Mouse (Mus musculus): ENCODE data around the gene Fras1. TPM values are rescaled to one million over a fixed set of nuclear protein-coding genes. Genes with fewer than 3 reads are reported as not detected.

Gene Fras1
- polyA plus RNA-seq, 1 experiment = 6.9 TPM

DNA sequence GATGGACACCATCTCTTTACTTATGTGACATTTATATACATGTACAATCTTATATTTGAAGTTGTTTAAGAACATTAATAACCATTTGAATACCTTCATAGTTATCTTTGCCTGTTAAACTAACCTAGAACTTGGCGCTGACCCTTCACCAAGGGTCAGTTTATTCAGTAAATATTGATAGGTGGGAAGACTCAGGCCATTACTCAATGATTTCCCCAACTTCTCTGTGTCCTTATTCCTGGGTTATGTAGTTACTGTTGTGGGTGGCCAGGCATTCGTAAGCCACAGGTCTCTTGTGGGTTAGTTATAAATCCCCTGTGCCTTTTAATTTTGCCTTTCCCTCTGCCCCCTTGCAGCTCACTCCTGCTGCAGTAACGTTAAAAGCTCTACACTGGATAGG lies 162.8 kb downstream of the Fras1 start:
- H3K4me1 ChIP-seq (ENCODE audit: control insufficient read depth, insufficient read depth, low read length) = no peaks in the 10 kb centered on the region
- no peak overlapping the region for H3K9ac ChIP-seq (ENCODE audit: low read depth, poor library complexity, severe bottlenecking)
- no peaks in the 10 kb centered on the region for H3K36me3 ChIP-seq (ENCODE audit: control insufficient read depth, insufficient read depth, low read length, poor library complexity, severe bottlenecking)
- no peaks in the 10 kb centered on the region for H3K9me3 ChIP-seq (replicated peaks; ENCODE audit: control insufficient read depth, insufficient read depth, low read length, poor library complexity, severe bottlenecking)
- H3K27me3 ChIP-seq (ENCODE audit: control insufficient read depth, insufficient read depth, low read length, poor library complexity, severe bottlenecking) = no peaks in the 10 kb centered on the region
- TF ChIP-seq CTCF (IDR thresholded peaks at IDR 0.05; ENCODE audit: low read depth, low read length) = no peak
- no peak for TF ChIP-seq EP300 (IDR thresholded peaks at IDR 0.05; ENCODE audit: insufficient read depth, low read depth, low read length)
- no peak for TF ChIP-seq POLR2A (IDR thresholded peaks at IDR 0.05; ENCODE audit: insufficient read depth, low read length)
- H3K4me3 ChIP-seq (ENCODE audit: low read depth, low read length) = no peak overlapping the region
- no peak overlapping the region for H3K27ac ChIP-seq (ENCODE audit: insufficient read depth, low read length)

DNA sequence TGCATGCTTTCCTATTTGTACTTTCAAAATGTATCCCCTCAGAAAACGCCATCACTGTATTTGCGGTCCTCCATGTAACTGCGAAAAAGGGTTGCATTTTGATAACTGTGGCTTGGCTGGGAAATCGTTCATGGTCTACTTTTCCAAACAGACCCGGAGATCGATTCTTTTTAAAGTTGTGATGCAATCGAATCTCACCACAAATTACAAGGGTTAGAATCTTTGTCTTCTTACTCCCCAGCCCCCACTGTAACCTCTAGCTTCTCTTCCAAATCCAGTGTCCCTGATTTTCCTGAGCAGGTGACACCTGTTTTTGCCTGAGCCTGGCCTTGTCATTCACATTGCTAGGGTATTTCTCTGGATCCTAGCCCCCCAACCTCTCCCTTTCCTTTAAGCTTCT lies 163.2 kb downstream of the Fras1 start:
- no peak for TF ChIP-seq POLR2A (IDR thresholded peaks at IDR 0.05; ENCODE audit: insufficient read depth, low read length)
- TF ChIP-seq EP300 (IDR thresholded peaks at IDR 0.05; ENCODE audit: insufficient read depth, low read depth, low read length) = no peak
- no peak for TF ChIP-seq CTCF (IDR thresholded peaks at IDR 0.05; ENCODE audit: low read depth, low read length)
- Histone ChIP-seq H3K9me3 (replicated peaks; ENCODE audit: control insufficient read depth, insufficient read depth, low read length, poor library complexity, severe bottlenecking) (no peaks in the 10 kb centered on the region), H3K36me3 (ENCODE audit: control insufficient read depth, insufficient read depth, low read length, poor library complexity, severe bottlenecking) (no peaks in the 10 kb centered on the region)

DNA sequence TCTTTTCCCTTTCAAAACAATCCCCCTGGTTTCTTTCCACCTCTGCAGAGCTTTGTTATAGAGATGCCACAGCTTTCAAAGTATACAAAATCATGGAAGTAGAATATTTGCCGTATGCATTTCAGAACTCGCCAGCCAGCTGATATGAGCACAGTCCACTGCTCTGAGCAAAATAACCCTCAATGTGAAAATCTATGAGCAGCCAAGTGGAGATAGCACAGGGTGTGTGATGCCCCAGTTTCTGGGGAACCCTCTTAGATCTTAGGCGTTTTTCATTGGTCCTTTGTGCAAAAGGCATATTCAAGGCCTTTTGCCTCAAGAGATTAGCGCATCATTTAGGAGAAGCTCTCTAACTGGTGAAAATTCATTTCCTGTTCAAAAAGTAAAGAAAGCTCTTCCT lies 170.4 kb downstream of the Fras1 start:
- no peaks in the 10 kb centered on the region for H3K27me3 ChIP-seq (ENCODE audit: control insufficient read depth, insufficient read depth, low read length, poor library complexity, severe bottlenecking)
- no peaks in the 10 kb centered on the region for H3K36me3 ChIP-seq (ENCODE audit: control insufficient read depth, insufficient read depth, low read length, poor library complexity, severe bottlenecking)
- no peaks in the 10 kb centered on the region for H3K4me1 ChIP-seq (ENCODE audit: control insufficient read depth, insufficient read depth, low read length)
- TF ChIP-seq EP300 (IDR thresholded peaks at IDR 0.05; ENCODE audit: insufficient read depth, low read depth, low read length) (no peak), POLR2A (IDR thresholded peaks at IDR 0.05; ENCODE audit: insufficient read depth, low read length) (no peak), CTCF (IDR thresholded peaks at IDR 0.05; ENCODE audit: low read depth, low read length) (no peak)
- no peaks in the 10 kb centered on the region for H3K9me3 ChIP-seq (replicated peaks; ENCODE audit: control insufficient read depth, insufficient read depth, low read length, poor library complexity, severe bottlenecking)
- H3K27ac ChIP-seq (ENCODE audit: insufficient read depth, low read length) = no peak overlapping the region
- no peak overlapping the region for H3K9ac ChIP-seq (ENCODE audit: low read depth, poor library complexity, severe bottlenecking)
- H3K4me3 ChIP-seq (ENCODE audit: low read depth, low read length) = no peak overlapping the region

More for the DNA sequence above, 163.2 kb downstream of the Fras1 start:
- Histone ChIP-seq H3K4me1 (ENCODE audit: control insufficient read depth, insufficient read depth, low read length) (no peaks in the 10 kb centered on the region), H3K9ac (ENCODE audit: low read depth, poor library complexity, severe bottlenecking) (no peak overlapping the region), H3K4me3 (ENCODE audit: low read depth, low read length) (no peak overlapping the region), H3K27me3 (ENCODE audit: control insufficient read depth, insufficient read depth, low read length, poor library complexity, severe bottlenecking) (no peaks in the 10 kb centered on the region), H3K27ac (ENCODE audit: insufficient read depth, low read length) (no peak overlapping the region)

DNA sequence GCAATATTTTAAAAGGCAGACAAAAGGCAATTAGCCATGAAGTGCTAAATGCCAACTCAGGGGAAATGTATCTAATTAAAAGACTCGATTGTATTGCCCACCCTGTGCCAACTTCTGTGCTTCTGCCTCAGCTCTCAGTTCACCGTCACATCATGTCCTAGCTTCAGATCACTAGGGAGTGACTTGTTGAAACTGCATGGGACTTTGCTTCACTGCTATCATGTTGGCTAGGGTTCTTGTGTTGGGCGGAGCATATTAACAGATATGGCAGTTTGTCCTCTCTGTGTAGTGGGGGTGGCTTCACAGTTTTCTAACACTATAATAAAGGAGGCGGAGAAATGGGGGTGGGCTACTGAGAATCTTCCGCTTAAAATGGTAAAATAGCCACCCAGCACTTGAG lies 172.2 kb downstream of the Fras1 start:
- Histone ChIP-seq H3K9ac (ENCODE audit: low read depth, poor library complexity, severe bottlenecking) (no peak overlapping the region), H3K27me3 (ENCODE audit: control insufficient read depth, insufficient read depth, low read length, poor library complexity, severe bottlenecking) (no peaks in the 10 kb centered on the region), H3K36me3 (ENCODE audit: control insufficient read depth, insufficient read depth, low read length, poor library complexity, severe bottlenecking) (no peaks in the 10 kb centered on the region), H3K27ac (ENCODE audit: insufficient read depth, low read length) (no peak overlapping the region), H3K4me3 (ENCODE audit: low read depth, low read length) (no peak overlapping the region), H3K9me3 (replicated peaks; ENCODE audit: control insufficient read depth, insufficient read depth, low read length, poor library complexity, severe bottlenecking) (no peaks in the 10 kb centered on the region), H3K4me1 (ENCODE audit: control insufficient read depth, insufficient read depth, low read length) (no peaks in the 10 kb centered on the region)
- TF ChIP-seq CTCF (IDR thresholded peaks at IDR 0.05; ENCODE audit: low read depth, low read length) = no peak
- TF ChIP-seq POLR2A (IDR thresholded peaks at IDR 0.05; ENCODE audit: insufficient read depth, low read length) = no peak
- TF ChIP-seq EP300 (IDR thresholded peaks at IDR 0.05; ENCODE audit: insufficient read depth, low read depth, low read length) = no peak

DNA sequence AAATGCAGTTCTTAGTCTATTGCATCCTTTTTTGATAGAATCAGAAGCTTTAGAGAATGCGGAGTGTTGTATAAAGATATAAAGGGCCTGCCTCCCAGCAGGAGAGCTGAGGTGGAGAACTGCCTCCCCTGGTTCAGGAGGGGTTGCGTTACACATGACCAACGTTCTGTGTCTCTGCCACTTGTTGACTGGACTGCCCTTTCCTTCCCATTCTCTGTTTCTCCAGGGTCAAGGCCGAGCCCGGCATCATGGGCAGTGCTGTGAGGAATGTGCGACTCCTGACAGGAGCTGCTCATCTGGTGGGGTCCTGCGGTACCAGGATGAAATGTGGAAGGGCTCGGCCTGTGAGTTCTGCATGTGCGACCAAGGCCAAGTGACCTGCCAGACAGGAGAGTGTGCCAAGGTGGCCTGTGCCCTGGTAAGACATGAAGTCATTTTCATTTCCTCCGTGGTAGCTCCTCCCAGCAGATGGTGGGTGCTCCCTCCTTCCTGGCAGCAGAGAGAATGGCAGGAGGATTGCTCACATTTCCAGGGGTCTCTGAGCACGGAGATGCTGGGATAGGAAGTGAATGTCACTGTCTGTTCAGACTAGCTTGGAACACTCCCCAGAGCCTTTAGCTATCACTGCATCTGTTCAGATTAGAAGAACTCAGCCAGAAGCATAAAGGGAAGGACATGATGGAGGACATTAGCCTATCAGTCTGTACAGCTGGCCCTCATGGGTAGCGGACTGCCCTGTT lies 181.4 kb downstream of the Fras1 start:
- Histone ChIP-seq H3K4me3 (ENCODE audit: low read depth, low read length) (no peak overlapping the region), H3K9ac (ENCODE audit: low read depth, poor library complexity, severe bottlenecking) (no peak overlapping the region)
- TF ChIP-seq EP300 (IDR thresholded peaks at IDR 0.05; ENCODE audit: insufficient read depth, low read depth, low read length) = no peak
- no peak for TF ChIP-seq CTCF (IDR thresholded peaks at IDR 0.05; ENCODE audit: low read depth, low read length)
- no peak for TF ChIP-seq POLR2A (IDR thresholded peaks at IDR 0.05; ENCODE audit: insufficient read depth, low read length)

DNA sequence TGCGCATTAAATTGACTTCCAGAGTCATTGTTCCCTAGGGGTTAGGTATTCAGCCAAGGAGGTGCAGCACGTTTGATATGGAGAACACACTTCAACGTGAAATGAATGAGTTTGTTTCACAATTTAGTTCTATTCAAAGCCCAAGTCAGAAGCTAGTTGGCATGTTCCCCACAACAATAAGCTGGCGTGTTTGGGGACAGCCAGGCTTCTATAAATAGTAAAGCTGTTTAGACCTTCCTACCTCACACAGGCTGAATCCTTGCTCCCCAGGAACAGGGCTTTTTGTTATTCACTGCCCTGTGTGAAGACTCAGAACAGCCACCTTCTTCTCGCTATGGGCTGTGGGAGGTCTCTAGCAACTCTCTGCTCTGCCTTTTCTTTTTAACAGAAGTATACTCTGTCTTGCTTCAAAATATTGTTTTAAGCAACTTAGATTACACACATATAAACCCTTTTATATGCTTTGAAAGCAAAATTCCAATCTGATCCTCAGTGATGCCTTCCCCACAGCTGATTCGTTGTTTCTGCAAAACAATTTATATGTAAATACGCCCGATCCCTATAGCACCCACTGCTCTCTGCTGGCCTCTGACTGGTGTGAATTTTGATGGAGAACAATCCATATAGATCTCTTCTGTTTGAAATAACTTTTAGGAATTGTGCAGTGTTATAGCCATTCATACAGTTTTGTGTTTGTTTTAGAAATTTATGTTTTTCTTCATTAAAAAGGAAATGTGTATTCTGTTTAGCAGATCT lies 184.5 kb downstream of the Fras1 start:
- H3K9me3 ChIP-seq (replicated peaks; ENCODE audit: control insufficient read depth, insufficient read depth, low read length, poor library complexity, severe bottlenecking) = no peaks in the 10 kb centered on the region
- H3K27ac ChIP-seq (ENCODE audit: insufficient read depth, low read length) = peak overlapping the region; percentile 44; the same call in 1 of the 2 replicates
- no peak for TF ChIP-seq CTCF (IDR thresholded peaks at IDR 0.05; ENCODE audit: low read depth, low read length)
- TF ChIP-seq POLR2A (IDR thresholded peaks at IDR 0.05; ENCODE audit: insufficient read depth, low read length) = no peak
- no peak for TF ChIP-seq EP300 (IDR thresholded peaks at IDR 0.05; ENCODE audit: insufficient read depth, low read depth, low read length)
- H3K36me3 ChIP-seq (ENCODE audit: control insufficient read depth, insufficient read depth, low read length, poor library complexity, severe bottlenecking) = no peaks in the 10 kb centered on the region
- no peak overlapping the region for H3K9ac ChIP-seq (ENCODE audit: low read depth, poor library complexity, severe bottlenecking)
- no peaks in the 10 kb centered on the region for H3K27me3 ChIP-seq (ENCODE audit: control insufficient read depth, insufficient read depth, low read length, poor library complexity, severe bottlenecking)
- H3K4me1 ChIP-seq (ENCODE audit: control insufficient read depth, insufficient read depth, low read length) = peaks cover 2% of the 10 kb centered on the region
- no peak overlapping the region for H3K4me3 ChIP-seq (ENCODE audit: low read depth, low read length)

More for the DNA sequence above, 181.4 kb downstream of the Fras1 start:
- no peaks in the 10 kb centered on the region for H3K9me3 ChIP-seq (replicated peaks; ENCODE audit: control insufficient read depth, insufficient read depth, low read length, poor library complexity, severe bottlenecking)
- H3K36me3 ChIP-seq (ENCODE audit: control insufficient read depth, insufficient read depth, low read length, poor library complexity, severe bottlenecking) = no peaks in the 10 kb centered on the region
- peaks cover 2% of the 10 kb centered on the region for H3K4me1 ChIP-seq (ENCODE audit: control insufficient read depth, insufficient read depth, low read length)
- H3K27me3 ChIP-seq (ENCODE audit: control insufficient read depth, insufficient read depth, low read length, poor library complexity, severe bottlenecking) = no peaks in the 10 kb centered on the region
- no peak overlapping the region for H3K27ac ChIP-seq (ENCODE audit: insufficient read depth, low read length)

Measured in ES-Bruce4 (cell line).